Mouse (Mus musculus) frontal cortex, postnatal 10 days (tissue): ENCODE measurements around the gene Rab3gap1.
A peak's percentile ranks its signal among the peaks of the same experiment; 100 is the strongest.

Experiments
- DNase-seq, 2 experiments: peaks; one replicate each; pipeline ENCODE4 v3.0.0; 2022; ENCODE audit warnings: low spot score in 2 of 2, mixed read lengths in 1 of 2

Rab3gap1 gene

GRCm38 (mm10) chr1:127868300-127869261, at the start of gene Rab3gap1:
Gene Rab3gap1 (plus strand): TSS chr1:127868773.
- DNase-seq, result peak; percentile 74 to 86

GRCm38 (mm10) chr1:127827325-127827724, 41.2 kb upstream of the Rab3gap1 start:
- DNase-seq, result no peak

- no peak for DNase-seq
These were observed 38.2 kb upstream of the Rab3gap1 start for GRCm38 (mm10) chr1:127830215-127830921.

GRCm38 (mm10) chr1:127833714-127834113, 34.9 kb upstream of the Rab3gap1 start:
- no peak for DNase-seq

- no peak for DNase-seq
These were observed 34.4 kb upstream of the Rab3gap1 start for GRCm38 (mm10) chr1:127834202-127834601.

GRCm38 (mm10) chr1:127836619-127837018, 32.0 kb upstream of the Rab3gap1 start:
- no peak for DNase-seq

- no peak for DNase-seq
These were observed 30.0 kb upstream of the Rab3gap1 start for GRCm38 (mm10) chr1:127838602-127839001.

- DNase-seq, result no peak
These were observed 23.1 kb upstream of the Rab3gap1 start for GRCm38 (mm10) chr1:127845472-127845871.

- no peak for DNase-seq
These were observed 18.4 kb upstream of the Rab3gap1 start for GRCm38 (mm10) chr1:127850075-127850610.

GRCm38 (mm10) chr1:127854486-127855222, 13.9 kb upstream of the Rab3gap1 start, which contains the start of gene Map3k19:
Gene Map3k19 (minus strand): TSS chr1:127855031.
- DNase-seq, result peak in 1 of 2 experiments; percentile 32

GRCm38 (mm10) chr1:127858945-127859648, 9.5 kb upstream of the Rab3gap1 start:
- DNase-seq, result no peak

- no peak for DNase-seq
These were observed 8.7 kb upstream of the Rab3gap1 start for GRCm38 (mm10) chr1:127859799-127860400.

- no peak for DNase-seq
These were observed 8.1 kb upstream of the Rab3gap1 start for GRCm38 (mm10) chr1:127860492-127860891.

- DNase-seq, result no peak
These were observed 6.7 kb upstream of the Rab3gap1 start for GRCm38 (mm10) chr1:127861900-127862299.

GRCm38 (mm10) chr1:127863806-127864205, 4.8 kb upstream of the Rab3gap1 start:
- no peak for DNase-seq

GRCm38 (mm10) chr1:127869276-127869675, 703 bp downstream of the Rab3gap1 start:
- DNase-seq, result no peak

GRCm38 (mm10) chr1:127899401-127899800, 30.8 kb downstream of the Rab3gap1 start:
- DNase-seq, result no peak

- no peak for DNase-seq
These were observed 36.3 kb downstream of the Rab3gap1 start for GRCm38 (mm10) chr1:127904774-127905385.

- DNase-seq, result no peak
These were observed 44.5 kb downstream of the Rab3gap1 start for GRCm38 (mm10) chr1:127913116-127913515.

- no peak for DNase-seq
These were observed 46.7 kb downstream of the Rab3gap1 start for GRCm38 (mm10) chr1:127915316-127915715.
